Mouse (Mus musculus) megakaryocyte, adult 5-6 weeks (primary cell): ENCODE data around the gene Nfix. TPM values are rescaled to one million over a fixed set of nuclear protein-coding genes. Genes with fewer than 3 reads are reported as not detected.

ENCODE experiments used
- ATAC-seq: 2 replicates; pipeline ENCODE4 v1.8.0; 2016; ENCODE audit warnings: mild to moderate bottlenecking, inconsistent platforms; ENCODE audit not compliant: poor library complexity, severe bottlenecking
- total RNA-seq, 2 experiments: library from RNA; stranded (forward) in 1 of 2; stranded (reverse) in 1 of 2; fragments of 153-499, 151-499 nt in 1 of 2; fragments of 221-1000, 200-1000 nt in 1 of 2; gene quantifications; 2 replicates each; pipeline versions ENCODE4 v1.2.3 to v1.2.4; 2015 to 2017

Gene Nfix
- total RNA-seq, 2 experiments from 2014 or later: 7.7 to 23.8 TPM

- no peak for ATAC-seq
These were observed 122.8 kb downstream of the Nfix start for GRCm38 (mm10) chr8:84677305-84677704.

GRCm38 (mm10) chr8:84670295-84671006 is 129.7 kb downstream of the Nfix start:
- 0 out of 2 replicates have a peak, but pooled peaks have one; percentile 24 for ATAC-seq

- no peak for ATAC-seq
These were observed 131.2 kb downstream of the Nfix start for GRCm38 (mm10) chr8:84668731-84669485.

GRCm38 (mm10) chr8:84668081-84668480 is 132.1 kb downstream of the Nfix start:
- ATAC-seq: no peak

GRCm38 (mm10) chr8:84665385-84665893 is 134.7 kb downstream of the Nfix start:
- ATAC-seq: no peak

GRCm38 (mm10) chr8:84664566-84665384 is 135.4 kb downstream of the Nfix start:
- peak; percentile 30 for ATAC-seq

GRCm38 (mm10) chr8:84663483-84664327 is 136.4 kb downstream of the Nfix start:
- ATAC-seq: peak; percentile 39

GRCm38 (mm10) chr8:84662581-84663065 is 137.5 kb downstream of the Nfix start, which contains the start of gene Ier2:
Ier2 (minus strand) TSS chr8:84662852.
- ATAC-seq: peak; percentile 38

GRCm38 (mm10) chr8:84661961-84662571 is 138.1 kb downstream of the Nfix start:
- ATAC-seq: no peak

GRCm38 (mm10) chr8:84661458-84661871 is 138.7 kb downstream of the Nfix start:
- peak; percentile 37 for ATAC-seq

GRCm38 (mm10) chr8:84660819-84661457 is 139.2 kb downstream of the Nfix start:
- no peak for ATAC-seq

GRCm38 (mm10) chr8:84659936-84660818 is 140.0 kb downstream of the Nfix start:
- ATAC-seq: no peak

- no peak for ATAC-seq
These were observed 141.2 kb downstream of the Nfix start for GRCm38 (mm10) chr8:84658951-84659350.

- ATAC-seq: no peak
These were observed 142.5 kb downstream of the Nfix start for GRCm38 (mm10) chr8:84657680-84658079.

GRCm38 (mm10) chr8:84657203-84657602 is 142.9 kb downstream of the Nfix start:
- no peak for ATAC-seq

- ATAC-seq: peak; percentile 39
These were observed 143.5 kb downstream of the Nfix start for GRCm38 (mm10) chr8:84656641-84657126.

GRCm38 (mm10) chr8:84656191-84656525 is 144.0 kb downstream of the Nfix start:
- ATAC-seq: no peak
